Mouse (Mus musculus) intestine, embryonic 14.5 days (tissue): ENCODE measurements around the gene Zfand4. TPM values are rescaled to one million over a fixed set of nuclear protein-coding genes. Genes with fewer than 3 reads are reported as not detected.

Source experiments
- ATAC-seq: fragments of 200-750 bp; cut with Nextera tagmentation; replicated peaks from 2 replicates; pipeline ENCODE4 v1.8.0; 2017; ENCODE audit warnings: low read depth, moderate number of reproducible peaks, moderate TSS enrichment, moderate library complexity; ENCODE audit not compliant: low FRiP score, low TSS enrichment
- DNase-seq: peaks from one replicate; pipeline ENCODE4 v3.0.0-alpha.2; 2018; ENCODE audit warnings: low spot score
- H3K27ac ChIP-seq: fragments of 300-500 bp; sonication (generic); 2 replicates; pipeline ENCODE4 v1.5.1; 2014; ENCODE audit warnings: low read depth, mild to moderate bottlenecking, control low read depth
- H3K27me3 ChIP-seq: fragments of 300-500 bp; sonication (generic); replicated peaks from 2 replicates; pipeline ENCODE4 v1.6.1; 2014; ENCODE audit warnings: low read length, control low read depth; ENCODE audit not compliant: control insufficient read depth, insufficient read depth
- H3K36me3 ChIP-seq: fragments of 300-500 bp; sonication (generic); 2 replicates; pipeline ENCODE4 v1.6.1; 2014; ENCODE audit warnings: low read length, control low read depth; ENCODE audit not compliant: control insufficient read depth, insufficient read depth
- H3K4me1 ChIP-seq: fragments of 300-500 bp; sonication (generic); replicated peaks from 2 replicates; pipeline ENCODE4 v1.6.1; 2014; ENCODE audit warnings: low read length, control low read depth, mixed read lengths; ENCODE audit not compliant: control insufficient read depth, insufficient read depth
- H3K4me2 ChIP-seq: fragments of 300-500 bp; sonication (generic); 2 replicates; pipeline ENCODE4 v1.6.1; 2014; ENCODE audit warnings: low read length
- H3K4me3 ChIP-seq: fragments of 300-500 bp; sonication (generic); 2 replicates; pipeline ENCODE4 v1.5.1; 2014; ENCODE audit warnings: low read depth, low read length, control low read depth, mixed read lengths
- H3K9ac ChIP-seq: fragments of 300-500 bp; sonication (generic); 2 replicates; pipeline ENCODE4 v1.6.1; 2014; ENCODE audit warnings: mild to moderate bottlenecking, low read length
- H3K9me3 ChIP-seq: fragments of 300-500 bp; sonication (generic); 2 replicates; pipeline ENCODE4 v1.6.1; 2016; ENCODE audit warnings: low read length, control low read depth; ENCODE audit not compliant: control insufficient read depth
- WGBS: fragments of 180-500 bp; shearing (Covaris S2); extraction: QIAGEN DNeasy Blood & Tissue Kit; methylation state at CpG from one replicate; pipeline ENCODE4 v1.1.7; 2014; 5-methylcytosine and 5-hydroxymethylcytosine counted together
- polyA plus RNA-seq: library from polyadenylated mRNA; unstranded; fragments of >200 nt; fragmentation: Nextera tagmentation; extraction: Ambion mirVana; gene quantifications from 2 replicates; pipeline ENCODE4 v1.2.1, GENCODE M21; 2014

Gene Zfand4
- polyA plus RNA-seq, 1 experiment from 2014 or later: 4.8 TPM

- Histone ChIP-seq H3K36me3 (peaks cover 63% of the 10 kb centered on the region; the same call in 1 of the 2 replicates), H3K4me3 (no peak overlapping the region), H3K4me1 (no peaks in the 10 kb centered on the region), H3K4me2 (no peak overlapping the region), H3K9ac (no peak overlapping the region), H3K27ac (no peak overlapping the region), H3K9me3 (no peaks in the 10 kb centered on the region), H3K27me3 (no peaks in the 10 kb centered on the region)
- ATAC-seq (no peak), DNase-seq (no peak)
- WGBS: 95% methylated on average over 5 of the region's 5 CpGs
Observed at GRCm38 (mm10) chr6:116260481-116260880, 3.5 kb upstream of the Zfand4 start.

GRCm38 (mm10) chr6:116262824-116263223 is 1.2 kb upstream of the Zfand4 start:
- H3K27ac ChIP-seq: no peak overlapping the region
- peaks cover 45% of the 10 kb centered on the region; the same call in 1 of the 2 replicates for H3K36me3 ChIP-seq
- no peaks in the 10 kb centered on the region for H3K27me3 ChIP-seq
- H3K4me2 ChIP-seq: no peak overlapping the region
- no peak overlapping the region for H3K9ac ChIP-seq
- no peaks in the 10 kb centered on the region; the same call in 1 of the 2 replicates for H3K4me1 ChIP-seq
- DNase-seq: no peak
- 91% methylated on average over 1 of the region's 1 CpGs for WGBS
- no peak overlapping the region for H3K4me3 ChIP-seq
- no peak for ATAC-seq
- H3K9me3 ChIP-seq: no peaks in the 10 kb centered on the region

- H3K27ac ChIP-seq: no peak overlapping the region
- ATAC-seq: no peak
- peak overlapping the region; percentile 65; the same call in 1 of the 2 replicates for H3K9ac ChIP-seq
- DNase-seq: no peak
- H3K36me3 ChIP-seq: peaks cover 28% of the 10 kb centered on the region; the same call in 1 of the 2 replicates
- H3K4me3 ChIP-seq: peak overlapping the region; percentile 50
- no peaks in the 10 kb centered on the region for H3K27me3 ChIP-seq
- no peaks in the 10 kb centered on the region for H3K9me3 ChIP-seq
- H3K4me1 ChIP-seq: no peaks in the 10 kb centered on the region; the same call in 1 of the 2 replicates
- 86% methylated on average over 11 of the region's 11 CpGs for WGBS
- H3K4me2 ChIP-seq: peak overlapping the region; percentile 70
Observed at GRCm38 (mm10) chr6:116264836-116265235, 814 bp downstream of the Zfand4 start.

GRCm38 (mm10) chr6:116265603-116266002 is 1.6 kb downstream of the Zfand4 start:
- DNase-seq (no peak), ATAC-seq (no peak)
- Histone ChIP-seq H3K36me3 (peaks cover 20% of the 10 kb centered on the region; the same call in 1 of the 2 replicates), H3K9ac (no peak overlapping the region), H3K27ac (no peak overlapping the region), H3K9me3 (no peaks in the 10 kb centered on the region), H3K4me2 (no peak overlapping the region), H3K27me3 (no peaks in the 10 kb centered on the region), H3K4me3 (no peak overlapping the region), H3K4me1 (no peaks in the 10 kb centered on the region; the same call in 1 of the 2 replicates)
- WGBS: 64% methylated on average over 4 of the region's 4 CpGs

GRCm38 (mm10) chr6:116266273-116267109 is 2.5 kb downstream of the Zfand4 start:
- ATAC-seq (no peak), DNase-seq (peak; percentile 56)
- H3K36me3 ChIP-seq: peaks cover 12% of the 10 kb centered on the region; the same call in 1 of the 2 replicates
- H3K27ac ChIP-seq: no peak overlapping the region
- no peaks in the 10 kb centered on the region for H3K9me3 ChIP-seq
- no peaks in the 10 kb centered on the region; the same call in 1 of the 2 replicates for H3K4me1 ChIP-seq
- peak overlapping the region; percentile 36 for H3K4me2 ChIP-seq
- H3K4me3 ChIP-seq: no peak overlapping the region
- no peak overlapping the region for H3K9ac ChIP-seq
- 29% methylated on average over 11 of the region's 11 CpGs for WGBS
- H3K27me3 ChIP-seq: no peaks in the 10 kb centered on the region

GRCm38 (mm10) chr6:116267110-116267423 is 3.0 kb downstream of the Zfand4 start:
- no peak for ATAC-seq
- 88% methylated on average over 1 of the region's 1 CpGs for WGBS
- DNase-seq: no peak
- Histone ChIP-seq H3K27ac (no peak overlapping the region), H3K27me3 (no peaks in the 10 kb centered on the region), H3K4me3 (no peak overlapping the region), H3K9ac (no peak overlapping the region), H3K36me3 (peaks cover 6% of the 10 kb centered on the region; the same call in 1 of the 2 replicates), H3K4me1 (no peaks in the 10 kb centered on the region; the same call in 1 of the 2 replicates), H3K9me3 (no peaks in the 10 kb centered on the region), H3K4me2 (no peak overlapping the region)

GRCm38 (mm10) chr6:116275695-116276094 is 11.7 kb downstream of the Zfand4 start:
- no peak overlapping the region for H3K4me3 ChIP-seq
- no peaks in the 10 kb centered on the region for H3K9me3 ChIP-seq
- no peak overlapping the region for H3K9ac ChIP-seq
- no peaks in the 10 kb centered on the region for H3K27me3 ChIP-seq
- peaks cover 5% of the 10 kb centered on the region; the same call in 1 of the 2 replicates for H3K36me3 ChIP-seq
- no peaks in the 10 kb centered on the region for H3K4me1 ChIP-seq
- no peak overlapping the region for H3K27ac ChIP-seq
- ATAC-seq (no peak), DNase-seq (no peak)
- WGBS: 81% methylated on average over 4 of the region's 4 CpGs
- no peak overlapping the region for H3K4me2 ChIP-seq

- peaks cover 5% of the 10 kb centered on the region; the same call in 1 of the 2 replicates for H3K36me3 ChIP-seq
- no peak overlapping the region for H3K27ac ChIP-seq
- ATAC-seq (no peak), DNase-seq (no peak)
- H3K9ac ChIP-seq: no peak overlapping the region
- H3K4me1 ChIP-seq: no peaks in the 10 kb centered on the region
- no peak overlapping the region for H3K4me3 ChIP-seq
- 68% methylated on average over 5 of the region's 5 CpGs for WGBS
- H3K4me2 ChIP-seq: no peak overlapping the region
- no peaks in the 10 kb centered on the region for H3K27me3 ChIP-seq
- H3K9me3 ChIP-seq: no peaks in the 10 kb centered on the region
Observed at GRCm38 (mm10) chr6:116278679-116279317, 14.8 kb downstream of the Zfand4 start.
